Mouse (Mus musculus): Measurements from ENCODE around the gene Acan. TPM values are rescaled to one million over a fixed set of nuclear protein-coding genes. Genes with fewer than 3 reads are reported as not detected.

Gene Acan
- total and polyA plus RNA-seq, 2 experiments, result not detected

DNA sequence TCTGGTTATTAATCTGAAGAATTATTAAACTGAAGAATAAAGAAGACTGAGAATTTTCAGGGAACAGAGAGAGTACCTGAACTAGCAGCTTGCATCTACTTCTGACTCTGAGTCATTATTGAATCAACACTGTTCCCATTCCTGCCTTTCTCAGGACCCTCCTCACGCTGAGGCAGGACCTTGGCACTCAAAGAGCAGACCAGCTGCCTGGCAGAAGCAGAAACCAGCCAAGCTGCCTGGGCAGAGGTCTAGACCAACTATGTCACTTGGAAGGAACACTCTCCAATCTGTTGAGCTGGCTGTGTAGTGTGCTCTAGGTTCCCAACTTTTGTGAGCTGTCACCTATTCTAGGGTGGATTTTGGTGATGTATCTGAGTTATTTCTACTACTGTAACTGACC, 106.1 kb downstream of the Acan start:
- Histone ChIP-seq H3K79me2 (ENCODE audit: control insufficient read depth, insufficient read depth, low read length) (no peaks in the 10 kb centered on the region), H3K9ac (ENCODE audit: low read depth, low read length) (no peak overlapping the region), H3K4me1 (ENCODE audit: control insufficient read depth, insufficient read depth, low read length) (no peaks in the 10 kb centered on the region), H3K4me3 (ENCODE audit: insufficient read depth, low read depth, low read length) (no peak overlapping the region), H3K27me3 (ENCODE audit: control insufficient read depth, insufficient read depth, low read length) (no peaks in the 10 kb centered on the region), H3K36me3 (ENCODE audit: control insufficient read depth, insufficient read depth, low read length) (no peaks in the 10 kb centered on the region), H3K27ac (replicated peaks; ENCODE audit: insufficient read depth, low read depth, low read length) (no peak overlapping the region)
- TF ChIP-seq CTCF (IDR thresholded peaks at IDR 0.05; ENCODE audit: low read depth, low read length), result no peak
- no peak for TF ChIP-seq POLR2A (IDR thresholded peaks at IDR 0.05; ENCODE audit: extremely low read depth, insufficient read depth, low read length)
- 70% methylated on average over 1 of the region's 1 CpGs for WGBS
- DNase-seq (ENCODE audit: extremely low read depth, low read depth, low spot score), result no peak

Other genes with a start within 250 kb of the Acan start
- 5.3 and 5.8 TPM in 2 replicates for gene Det1, start 206.2 kb upstream of the Acan start, total RNA-seq (2014; rRNA removed)
- gene Det1, start 206.2 kb upstream of the Acan start, polyA plus RNA-seq (2012; rRNA removed), result 7.9 and 8.0 TPM in 2 replicates
- 6.5 and 8.1 TPM in 2 replicates for gene Aen, start 157.6 kb upstream of the Acan start, total RNA-seq (2014; rRNA removed)
- 22.8 and 25.3 TPM in 2 replicates for gene Aen, start 157.6 kb upstream of the Acan start, polyA plus RNA-seq (2012; rRNA removed)
- 2.6 and 2.8 TPM in 2 replicates for gene Isg20, start 140.1 kb upstream of the Acan start, total RNA-seq (2014; rRNA removed)
- gene Isg20, start 140.1 kb upstream of the Acan start, polyA plus RNA-seq (2012; rRNA removed), result 5.7 and 7.7 TPM in 2 replicates
- gene Hapln3, start 77.5 kb downstream of the Acan start, total RNA-seq (2014; rRNA removed), result not detected in 2 replicates
- 0.05 and 0.16 TPM in 2 replicates for gene Hapln3, start 77.5 kb downstream of the Acan start, polyA plus RNA-seq (2012; rRNA removed)
- 12.2 and 17.5 TPM in 2 replicates for gene Mfge8, start 95.6 kb downstream of the Acan start, total RNA-seq (2014; rRNA removed)
- gene Mfge8, start 95.6 kb downstream of the Acan start, polyA plus RNA-seq (2012; rRNA removed), result 13.9 and 20.4 TPM in 2 replicates
- 51.2 and 95.1 TPM in 2 replicates for gene Abhd2, start 219.7 kb downstream of the Acan start, total RNA-seq (2014; rRNA removed)
- gene Abhd2, start 219.7 kb downstream of the Acan start, polyA plus RNA-seq (2012; rRNA removed), result 46.4 and 99.1 TPM in 2 replicates